Mouse (Mus musculus) G1E (cell line): ENCODE measurements around the gene Fjx1. TPM values are rescaled to one million over a fixed set of nuclear protein-coding genes. Genes with fewer than 3 reads are reported as not detected.

Experiments
- ATAC-seq: 2 replicates; pipeline ENCODE4 v1.8.0; 2016; ENCODE audit warnings: mild to moderate bottlenecking; ENCODE audit not compliant: insufficient number of reproducible peaks, poor library complexity, low FRiP score, severe bottlenecking; ENCODE audit errors: extremely low read depth
- DNase-seq: peaks from one replicate; pipeline ENCODE4 v3.0.0; 2012; ENCODE audit warnings: low spot score
- H3K27me3 ChIP-seq: 2 replicates; pipeline ENCODE4 v1.6.1; 2012; ENCODE audit warnings: mild to moderate bottlenecking, low read length, inconsistent platforms; ENCODE audit not compliant: insufficient read depth
- H3K36me3 ChIP-seq: replicated peaks from 2 replicates; pipeline ENCODE3; 2012; ENCODE audit warnings: mild to moderate bottlenecking, inconsistent platforms
- H3K4me1 ChIP-seq: 2 replicates; pipeline ENCODE4 v1.6.1; 2012; ENCODE audit warnings: low read depth, low read length, inconsistent platforms, mixed read lengths; ENCODE audit not compliant: insufficient read depth
- H3K4me3 ChIP-seq: 2 replicates; pipeline ENCODE4 v1.5.1; 2012; ENCODE audit warnings: low read depth, mild to moderate bottlenecking, inconsistent platforms, low read length, moderate library complexity, mixed read lengths
- H3K9me3 ChIP-seq: replicated peaks from 2 replicates; pipeline ENCODE4 v1.6.1; 2012; ENCODE audit warnings: inconsistent platforms
- CTCF ChIP-seq: IDR thresholded peaks from 2 replicates; pipeline ENCODE4 v1.5.1; 2012; ENCODE audit warnings: low read depth, low read length, inconsistent platforms, mixed read lengths
- GATA1 ChIP-seq: IDR thresholded peaks from 2 replicates; pipeline ENCODE4 v1.6.1; 2012; ENCODE audit warnings: borderline replicate concordance, low read length, inconsistent platforms, mixed read lengths
- GATA2 ChIP-seq: IDR thresholded peaks from 2 replicates; pipeline ENCODE4 v1.6.1; 2012; ENCODE audit warnings: low read depth, low read length, inconsistent platforms, borderline replicate concordance
- POLR2AphosphoS5 ChIP-seq: IDR thresholded peaks from 2 replicates; pipeline ENCODE4 v1.6.1; 2012; ENCODE audit warnings: low read depth, low read length, inconsistent platforms; ENCODE audit not compliant: insufficient replicate concordance
- TAL1 ChIP-seq: conservative IDR thresholded peaks from 2 replicates; pipeline ENCODE4 v1.6.1; 2012; ENCODE audit warnings: low read depth, low read length, inconsistent platforms, mixed read lengths
- polyA plus RNA-seq: library from polyadenylated mRNA; stranded (reverse); fragments of >175 nt; gene quantifications from 2 replicates; pipeline ENCODE4 v1.2.3, GENCODE M21; 2012
- total RNA-seq, 2 experiments: library from RNA; stranded (forward) in 1 of 2; stranded (reverse) in 1 of 2; fragments of 200-1000 nt in 1 of 2; fragments of >200 nt in 1 of 2; fragmentation: Nextera tagmentation in 1 of 2; gene quantifications; 2 replicates each; pipeline ENCODE4 v1.2.3; 2014 to 2017

Fjx1 gene
- total and polyA plus RNA-seq, 3 experiments, result 0.76 TPM; not detected in 2

DNA sequence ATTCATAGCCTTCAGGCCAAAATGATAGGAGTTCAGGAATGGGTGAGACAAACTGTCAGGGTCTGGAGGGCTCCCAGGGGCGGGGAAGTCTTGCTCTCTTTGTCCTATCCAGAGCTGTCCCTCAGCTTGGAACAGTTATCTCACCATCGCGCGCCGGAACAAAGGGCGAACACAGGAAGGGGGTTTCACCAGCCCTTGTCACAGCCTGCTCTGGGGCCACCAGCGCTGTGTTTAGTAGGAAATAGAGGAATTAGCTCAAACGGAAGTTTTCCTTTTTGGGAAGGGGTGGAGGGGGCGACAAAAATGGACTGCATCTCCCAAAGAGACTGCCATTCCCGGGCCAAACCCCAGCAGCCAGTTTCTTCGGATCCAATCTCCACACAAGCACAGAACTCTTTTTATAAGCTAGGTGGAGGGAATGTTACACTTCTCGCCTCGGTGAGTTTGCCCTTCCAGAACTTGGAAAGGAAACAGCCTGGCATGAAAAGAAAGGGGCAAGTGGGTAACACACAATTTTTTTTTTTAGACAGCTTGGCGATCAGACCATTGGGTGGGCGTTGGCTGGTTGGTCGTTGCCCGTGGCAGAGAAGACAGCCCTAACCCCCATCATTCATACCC is 2.6 kb downstream of the Fjx1 start:
- no peak for DNase-seq
- ATAC-seq, result no peak
- H3K9me3 ChIP-seq, result peaks cover 13% of the 10 kb centered on the region
- TF ChIP-seq GATA1, result no peak
- TF ChIP-seq TAL1, result no peak
- no peak for TF ChIP-seq CTCF
- TF ChIP-seq GATA2, result no peak
- peaks cover 15% of the 10 kb centered on the region; the same call in 1 of the 2 replicates for H3K4me1 ChIP-seq
- H3K36me3 ChIP-seq, result no peaks in the 10 kb centered on the region
- H3K4me3 ChIP-seq, result no peak overlapping the region
- peaks cover 40% of the 10 kb centered on the region for H3K27me3 ChIP-seq

DNA sequence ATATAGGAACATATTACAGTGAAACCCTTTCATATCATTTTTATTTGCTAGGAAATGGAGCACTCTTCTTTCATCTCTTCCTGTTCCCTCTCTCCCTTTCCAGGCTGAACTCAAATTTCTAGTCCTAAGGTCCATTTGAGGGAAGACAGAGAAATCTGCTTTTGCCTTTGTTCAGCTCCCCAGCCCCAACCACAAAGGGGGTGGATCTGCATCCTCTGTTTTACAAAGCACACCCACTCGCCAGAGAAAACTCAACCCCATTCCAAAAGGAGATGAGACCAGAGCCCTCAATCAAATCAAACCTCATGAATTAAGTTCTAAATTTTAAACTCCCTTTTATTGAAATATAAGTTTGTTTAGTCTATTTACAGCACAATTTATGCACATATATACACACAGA is 3.2 kb downstream of the Fjx1 start:
- Histone ChIP-seq H3K9me3 (peaks cover 13% of the 10 kb centered on the region), H3K27me3 (peaks cover 41% of the 10 kb centered on the region), H3K4me1 (peaks cover 15% of the 10 kb centered on the region; the same call in 1 of the 2 replicates), H3K4me3 (no peak overlapping the region), H3K36me3 (no peaks in the 10 kb centered on the region)
- TF ChIP-seq GATA1 (no peak), POLR2AphosphoS5 (no peak), TAL1 (no peak), GATA2 (no peak), CTCF (no peak)
- ATAC-seq (no peak), DNase-seq (no peak)

DNA sequence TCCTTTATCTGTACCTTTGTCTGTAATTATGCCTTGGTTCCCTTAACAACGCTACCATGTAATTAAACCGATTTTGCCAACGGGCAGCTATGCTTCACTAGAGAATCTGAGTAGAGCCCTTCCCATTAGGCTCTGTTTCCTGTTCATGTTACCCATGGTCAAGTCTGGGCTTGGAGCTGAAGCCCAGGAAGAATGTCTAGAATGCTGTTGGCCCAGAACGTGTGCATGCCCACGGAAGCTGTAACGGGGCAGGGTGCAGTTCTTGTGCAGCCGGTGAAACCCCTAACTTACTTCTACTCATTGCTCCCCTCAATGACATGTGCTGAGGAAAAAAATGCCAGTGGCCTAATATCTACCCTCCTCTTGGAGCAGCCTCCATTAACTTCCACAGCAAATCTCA is 4.5 kb downstream of the Fjx1 start:
- Histone ChIP-seq H3K27me3 (peaks cover 38% of the 10 kb centered on the region), H3K36me3 (no peaks in the 10 kb centered on the region), H3K4me1 (peaks cover 15% of the 10 kb centered on the region; the same call in 1 of the 2 replicates), H3K9me3 (peaks cover 13% of the 10 kb centered on the region), H3K4me3 (no peak overlapping the region)
- DNase-seq (no peak), ATAC-seq (no peak)
- TF ChIP-seq CTCF, result no peak
- TF ChIP-seq GATA1, result no peak
- no peak for TF ChIP-seq POLR2AphosphoS5
- no peak for TF ChIP-seq TAL1
- no peak for TF ChIP-seq GATA2

DNA sequence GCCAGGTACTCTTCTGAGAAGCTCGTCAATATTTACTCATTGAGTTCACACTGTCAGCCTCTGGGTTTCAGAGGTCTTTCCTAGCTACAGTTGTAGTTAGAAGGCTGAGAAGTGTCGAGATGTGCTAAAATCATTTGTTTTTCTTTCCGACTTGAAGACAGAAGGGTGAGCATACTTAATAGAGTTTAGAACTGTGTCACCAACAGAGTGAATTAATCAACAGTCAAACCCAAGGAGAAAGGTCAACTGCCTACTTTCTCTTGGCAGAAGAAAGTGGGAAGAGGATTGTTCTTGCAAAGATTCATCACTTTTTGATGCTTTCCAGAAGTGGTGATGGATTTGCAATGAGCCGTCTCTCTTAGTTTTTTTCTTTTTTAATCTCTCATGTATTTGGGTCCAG is 5.4 kb downstream of the Fjx1 start:
- Histone ChIP-seq H3K4me3 (no peak overlapping the region), H3K9me3 (peaks cover 13% of the 10 kb centered on the region), H3K36me3 (no peaks in the 10 kb centered on the region), H3K4me1 (peaks cover 11% of the 10 kb centered on the region; the same call in 1 of the 2 replicates), H3K27me3 (peaks cover 33% of the 10 kb centered on the region)
- no peak for ATAC-seq
- no peak for DNase-seq
- no peak for TF ChIP-seq GATA1

DNA sequence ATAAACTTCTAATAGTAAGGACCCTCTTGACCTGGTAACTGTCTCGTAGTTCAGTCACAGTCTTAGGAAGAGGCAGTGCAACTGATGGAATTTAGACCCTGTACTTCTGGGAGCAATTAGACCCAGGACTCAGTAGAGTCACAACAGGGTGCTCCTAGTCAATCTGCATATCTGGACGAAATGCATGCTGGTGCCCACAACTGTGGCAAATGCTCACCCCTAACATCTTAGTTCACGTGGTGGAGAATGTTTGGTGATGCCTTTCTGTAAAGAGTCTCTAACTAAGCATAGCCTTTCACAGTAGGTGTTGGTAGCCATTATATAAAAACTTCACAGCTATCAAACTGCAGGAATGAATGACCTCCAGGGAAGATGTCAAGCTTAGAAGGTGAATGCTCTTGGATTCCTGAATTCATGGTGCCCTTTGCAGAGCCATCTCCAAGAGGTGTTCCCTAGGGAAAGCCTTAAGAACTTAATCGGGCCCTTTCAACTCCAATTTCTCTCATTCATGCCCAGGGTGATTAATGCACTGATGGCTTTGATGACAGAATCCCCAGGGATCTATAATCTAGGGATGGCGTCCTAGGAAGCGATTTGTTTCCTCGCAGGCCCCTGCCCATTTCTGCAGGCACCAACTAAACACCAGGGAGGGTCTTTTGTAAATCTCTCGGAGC is 14.8 kb downstream of the Fjx1 start:
- Histone ChIP-seq H3K27me3 (peaks cover 14% of the 10 kb centered on the region), H3K4me1 (no peaks in the 10 kb centered on the region), H3K4me3 (no peak overlapping the region), H3K9me3 (no peaks in the 10 kb centered on the region), H3K36me3 (no peaks in the 10 kb centered on the region)
- no peak for TF ChIP-seq TAL1
- TF ChIP-seq POLR2AphosphoS5, result no peak
- no peak for TF ChIP-seq CTCF
- no peak for TF ChIP-seq GATA1
- TF ChIP-seq GATA2, result no peak
- DNase-seq (no peak), ATAC-seq (no peak)

DNA sequence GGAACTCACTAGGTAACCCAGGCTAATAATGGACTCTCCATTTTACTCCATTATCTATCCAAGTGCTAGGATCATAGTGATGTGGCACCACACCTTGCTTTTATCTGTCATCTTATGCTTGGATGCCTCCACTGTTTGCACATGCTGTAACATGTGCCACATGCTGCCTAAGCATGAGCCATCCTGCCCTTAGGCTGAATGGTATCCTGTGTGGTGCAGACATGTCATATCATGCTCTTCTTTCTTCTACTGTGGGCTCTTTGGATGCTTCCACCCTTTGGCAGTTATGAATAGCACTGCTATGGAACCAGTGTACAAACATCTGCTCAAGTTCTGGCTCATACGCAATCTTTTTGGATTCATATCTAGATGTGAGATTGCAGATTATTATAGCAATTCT is 18.4 kb downstream of the Fjx1 start:
- Histone ChIP-seq H3K4me1 (no peaks in the 10 kb centered on the region), H3K36me3 (no peaks in the 10 kb centered on the region), H3K27me3 (peaks cover 8% of the 10 kb centered on the region; the same call in 1 of the 2 replicates), H3K4me3 (no peak overlapping the region), H3K9me3 (no peaks in the 10 kb centered on the region)
- DNase-seq, result no peak
- no peak for ATAC-seq
- TF ChIP-seq TAL1, result no peak

DNA sequence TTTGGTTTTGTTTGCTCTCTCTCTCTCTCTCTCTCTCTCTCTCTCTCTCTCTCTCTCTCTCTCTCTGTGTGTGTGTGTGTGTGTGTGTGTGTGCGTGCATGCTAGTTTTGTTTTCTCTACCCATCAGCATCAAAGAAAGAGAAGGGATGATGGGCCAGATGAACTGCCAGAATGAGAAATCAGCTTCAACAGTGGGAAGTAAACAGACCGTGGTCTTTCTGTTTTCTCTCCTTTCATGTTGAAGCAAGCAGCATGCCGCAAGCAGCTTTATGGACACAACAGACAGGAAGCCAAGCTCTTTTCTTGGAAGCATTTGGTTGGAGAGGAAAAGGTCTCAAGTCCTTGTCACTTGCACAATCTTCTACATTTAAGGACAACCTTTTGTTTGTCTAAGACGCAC is 21.2 kb downstream of the Fjx1 start:
- H3K9me3 ChIP-seq, result no peaks in the 10 kb centered on the region
- no peak overlapping the region for H3K4me3 ChIP-seq
- peaks cover 1% of the 10 kb centered on the region for H3K27me3 ChIP-seq
- DNase-seq (no peak), ATAC-seq (no peak)
- H3K36me3 ChIP-seq, result no peaks in the 10 kb centered on the region
- no peaks in the 10 kb centered on the region for H3K4me1 ChIP-seq
- TF ChIP-seq CTCF (no peak), GATA1 (no peak), GATA2 (no peak), POLR2AphosphoS5 (no peak)
